Mouse (Mus musculus) right cerebral cortex, adult 18-20 months (tissue): ENCODE data around the gene Abl2.
"Not testable (repeated sequence)": the region's sequence is repeated elsewhere in the genome, so short reads cannot be mapped to it uniquely, and the experiment has no call there.

Experiments
- DNase-seq: peaks from one replicate; pipeline ENCODE4 v3.0.0; 2022; ENCODE audit warnings: mixed read lengths

Gene Abl2

DNA sequence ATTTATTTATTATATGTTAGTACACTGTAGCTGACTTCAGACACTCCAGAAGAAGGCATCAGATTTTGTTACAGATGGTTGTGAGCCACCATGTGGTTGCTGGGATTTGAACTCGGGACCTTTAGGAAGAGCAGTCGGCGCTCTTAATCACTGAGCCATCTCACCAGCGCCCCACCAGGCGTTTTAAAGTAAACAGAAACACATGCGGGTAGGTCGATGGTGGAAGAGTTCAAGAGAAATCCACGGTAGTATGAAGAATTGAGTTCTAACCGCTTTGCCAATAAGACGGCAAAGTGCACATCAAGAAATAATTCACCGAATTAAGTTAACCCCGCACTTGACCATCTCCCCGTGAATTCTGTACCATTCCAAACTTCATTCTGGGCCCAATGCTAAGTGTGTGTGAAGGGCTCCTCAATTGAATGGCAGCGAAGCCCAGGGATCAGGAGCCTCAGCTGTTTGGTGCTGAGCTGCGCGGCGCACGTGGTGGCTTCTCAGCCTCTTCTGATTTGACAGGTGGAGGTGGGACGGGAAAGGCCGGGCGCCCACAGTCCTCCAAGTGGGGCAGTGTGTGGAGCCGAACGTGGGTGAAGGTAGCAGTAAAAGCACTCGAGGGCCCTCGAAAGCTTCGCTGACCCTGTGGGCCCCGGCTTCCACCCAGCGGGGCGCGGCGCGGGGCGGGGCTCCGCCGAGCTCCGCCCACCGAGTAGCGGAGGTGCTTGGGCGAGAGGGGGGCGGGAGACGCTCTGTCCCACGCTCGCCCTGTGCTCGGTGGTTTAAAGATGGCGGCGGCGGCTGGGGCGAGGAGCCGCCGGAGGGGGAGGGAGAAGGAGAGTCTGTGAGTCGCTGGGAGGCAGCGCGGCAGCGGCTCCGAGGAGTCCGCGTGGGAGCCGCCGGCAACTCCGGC, at the start of gene Abl2:
TSS of gene Abl2 (plus strand) at position 763 of the 907 bp plus-strand sequence.
- DNase-seq: peak; percentile 93

DNA sequence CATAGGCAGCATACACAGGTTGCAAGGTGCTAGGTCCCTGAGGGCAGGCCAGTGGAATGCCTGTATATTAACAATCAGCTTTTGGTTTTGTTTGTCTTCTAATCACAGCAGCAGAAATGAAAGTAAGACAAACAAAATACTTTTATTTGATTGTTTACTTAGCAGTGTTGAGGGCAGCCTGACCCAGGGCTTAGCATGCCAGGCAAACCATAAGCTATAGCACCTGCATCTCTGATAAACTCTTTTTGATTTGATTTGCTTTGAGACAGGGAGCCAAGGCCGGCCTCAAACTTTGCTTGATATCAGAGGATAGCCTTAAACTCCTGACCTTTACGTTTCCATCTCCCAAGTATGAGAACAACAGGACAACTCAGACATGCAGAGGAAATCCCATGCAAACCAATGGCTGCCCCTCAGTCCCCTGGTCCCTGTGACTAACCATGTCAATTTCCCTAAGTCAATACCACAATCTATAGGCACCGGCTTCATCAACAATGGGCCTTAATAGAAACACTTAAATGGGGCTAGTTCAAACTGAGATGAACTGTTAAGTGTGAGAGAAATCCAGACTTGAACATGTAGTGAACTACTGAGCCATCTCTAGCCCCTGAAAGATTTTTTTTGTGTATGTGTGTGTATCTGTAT, 38.3 kb upstream of the Abl2 start:
- DNase-seq: no peak

- no peak for DNase-seq
These were observed 36.6 kb upstream of the Abl2 start for GRCm38 (mm10) chr1:156521796-156522517.

DNA sequence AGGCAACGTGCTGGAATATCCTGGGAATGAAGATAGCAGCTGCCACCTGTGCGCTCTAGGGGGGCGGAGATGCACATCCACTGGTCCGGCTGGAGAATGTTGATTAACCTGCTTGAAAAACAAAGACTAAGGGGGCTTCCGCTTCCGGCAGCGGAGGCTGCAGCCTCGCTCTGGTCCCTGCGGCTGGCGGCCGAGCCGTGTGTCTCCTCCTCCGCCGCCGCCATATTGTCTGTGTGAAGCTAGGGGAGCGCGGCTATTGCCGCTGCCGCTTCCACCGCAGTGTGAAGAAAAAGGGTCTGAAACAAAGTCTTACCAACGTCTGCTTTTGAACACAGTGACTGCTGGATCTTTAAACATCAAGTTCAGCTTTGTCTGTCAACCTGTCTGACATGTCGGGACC, 34.7 kb upstream of the Abl2 start, which contains the start of gene Gm10031:
TSS of gene Gm10031 (plus strand) at position 171 of the 400 bp plus-strand sequence.
- DNase-seq: not testable (repeated sequence)

DNA sequence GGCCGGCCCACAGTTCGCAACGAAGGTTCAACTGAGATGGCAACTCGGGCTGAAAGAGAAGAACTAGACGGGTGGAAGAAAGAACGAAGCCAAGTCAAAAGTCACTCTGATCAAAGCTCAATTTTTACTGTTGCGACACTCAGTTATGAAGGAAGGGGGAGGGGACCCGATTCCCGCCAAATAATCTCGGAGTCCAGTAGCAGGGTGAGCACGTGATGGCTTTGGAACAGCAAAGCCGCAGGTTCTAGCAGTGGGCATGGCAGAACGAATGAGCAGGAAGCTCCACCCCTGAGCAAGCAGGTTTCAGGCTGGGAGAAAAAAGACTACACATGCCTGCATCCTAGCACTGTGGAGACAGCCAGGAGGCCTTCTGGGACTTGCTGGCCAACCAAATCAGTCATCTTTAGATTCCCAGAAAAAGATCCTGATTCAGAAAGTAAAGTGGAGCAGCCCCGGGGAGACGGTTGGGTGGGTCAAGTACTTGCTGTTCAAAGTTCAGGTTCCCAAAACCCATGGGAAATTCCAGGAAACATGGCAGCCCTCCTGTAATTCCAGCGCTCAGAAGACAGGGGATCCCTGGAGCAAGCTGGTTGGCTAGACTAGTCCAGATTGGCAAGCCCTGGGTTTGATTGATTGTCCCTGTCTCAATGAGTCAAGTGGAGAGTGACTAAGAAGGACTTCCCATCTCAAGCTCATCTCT, 26.0 kb upstream of the Abl2 start:
- DNase-seq: not testable (repeated sequence)

DNA sequence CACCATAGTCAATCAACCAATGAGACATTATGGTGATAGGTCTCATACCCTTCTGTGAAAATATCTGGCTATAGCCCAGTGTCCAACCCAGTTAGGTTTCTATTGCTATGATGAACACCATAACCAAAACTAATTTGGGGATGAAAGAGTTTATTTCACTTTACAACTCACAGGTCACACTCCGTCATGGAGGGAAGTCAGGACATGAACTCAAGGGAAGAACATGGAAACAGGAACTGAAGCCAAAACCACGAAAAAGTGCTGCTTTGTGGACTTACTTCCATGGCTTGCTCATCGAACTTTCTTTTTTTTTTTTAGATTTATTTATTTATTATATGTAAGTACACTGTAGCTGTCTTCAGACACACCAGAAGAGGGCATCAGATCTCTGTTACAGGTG, 25.1 kb upstream of the Abl2 start:
- DNase-seq: no peak

GRCm38 (mm10) chr1:156533911-156534310, 24.7 kb upstream of the Abl2 start:
- no peak for DNase-seq

DNA sequence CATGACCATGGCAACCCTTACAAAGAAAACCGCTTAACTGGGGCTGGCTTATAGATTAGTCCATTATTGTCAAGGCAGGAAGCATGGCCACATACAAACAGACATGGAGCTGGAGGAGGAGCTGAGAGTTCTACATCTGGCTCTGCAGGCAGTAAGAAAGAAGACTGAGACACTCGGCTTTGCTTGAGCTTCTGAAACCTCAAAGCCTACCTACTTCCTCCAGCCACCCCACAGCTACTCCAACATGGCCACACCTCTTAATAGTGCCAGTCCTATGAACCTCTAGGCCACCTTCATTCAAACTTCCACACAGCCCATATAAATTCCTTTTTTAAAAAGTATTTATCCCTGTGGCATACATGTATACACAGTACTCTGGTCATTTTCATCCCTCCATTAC, 21.6 kb upstream of the Abl2 start:
- no peak for DNase-seq

DNA sequence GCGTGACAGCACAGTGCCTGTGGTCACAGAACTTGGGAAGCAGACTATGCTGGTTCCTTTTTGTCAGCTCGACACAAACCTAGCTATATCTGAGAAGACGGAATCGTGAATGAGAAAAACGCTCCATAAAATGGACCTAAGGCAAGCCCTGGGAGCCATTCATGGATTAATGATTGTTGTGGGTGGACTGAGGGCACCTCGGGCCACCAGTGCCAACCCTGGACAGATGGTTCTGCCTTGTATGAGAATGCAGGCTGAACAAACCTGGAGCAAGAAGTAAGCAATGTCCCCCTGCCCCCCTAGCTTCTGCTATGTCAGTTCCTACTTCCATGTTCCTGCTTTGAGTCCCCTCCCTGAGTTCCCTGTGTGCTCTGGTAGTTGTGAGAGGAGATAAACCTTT, 20.9 kb upstream of the Abl2 start:
- DNase-seq: no peak

- no peak for DNase-seq
These were observed 20.2 kb upstream of the Abl2 start for GRCm38 (mm10) chr1:156538382-156538781.

DNA sequence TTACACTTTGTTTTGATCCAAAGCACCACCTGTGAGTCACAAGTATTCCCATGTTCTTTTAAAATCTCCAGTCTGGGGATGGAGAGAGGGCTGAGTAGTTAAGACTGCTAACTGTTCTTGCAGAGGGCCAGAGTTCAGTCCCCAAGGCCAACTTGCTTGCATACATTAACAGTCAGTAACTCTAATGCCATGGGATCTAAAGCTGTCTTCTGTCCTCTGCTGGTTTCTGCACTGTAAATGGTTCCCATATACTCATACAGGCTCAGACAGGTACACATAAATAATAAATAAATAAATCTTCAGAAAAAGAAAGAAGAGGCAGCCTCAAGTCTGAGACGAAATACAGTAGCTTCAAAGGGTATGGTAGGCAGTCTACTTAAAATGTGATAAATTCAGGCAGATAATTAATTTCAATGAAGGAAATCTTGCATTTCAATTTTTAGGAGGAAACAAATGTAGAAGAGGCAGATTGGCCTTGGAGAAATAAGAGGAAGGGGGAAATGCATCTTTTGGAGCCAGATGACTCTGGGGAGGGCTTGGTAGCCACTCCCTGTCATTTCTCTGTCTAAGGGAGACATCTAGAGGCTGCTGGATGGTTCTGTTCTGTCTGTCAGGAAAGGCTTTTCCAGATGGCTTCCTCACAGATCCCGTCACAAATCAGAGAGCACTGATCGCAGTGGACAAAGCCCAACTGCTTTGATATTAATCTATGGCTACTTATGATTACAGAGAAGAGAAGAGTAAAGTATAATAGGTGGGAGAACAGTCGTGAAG, 18.6 kb upstream of the Abl2 start:
- peak; percentile 18 for DNase-seq

DNA sequence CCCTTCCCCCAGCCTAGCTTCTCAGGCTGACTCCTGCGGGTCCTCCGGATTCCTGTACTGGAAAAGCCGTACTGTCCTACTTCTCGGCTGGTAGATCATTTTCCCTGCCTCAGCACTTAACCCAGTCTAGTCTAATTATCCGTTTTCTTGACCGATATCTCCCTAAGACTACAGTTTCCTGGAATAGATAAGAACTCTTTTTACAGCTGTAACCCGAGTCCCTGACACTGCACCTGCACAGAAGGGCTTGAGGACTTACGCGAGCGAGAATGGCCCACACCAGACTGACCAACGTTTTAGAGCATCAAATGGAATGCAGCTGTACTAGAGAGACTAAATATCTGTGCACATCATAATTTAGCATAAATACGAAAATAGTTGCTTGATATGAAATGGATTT, 14.6 kb upstream of the Abl2 start:
- no peak for DNase-seq

- DNase-seq: peak; percentile 67
These were observed 509 bp downstream of the Abl2 start for GRCm38 (mm10) chr1:156558950-156559640.

DNA sequence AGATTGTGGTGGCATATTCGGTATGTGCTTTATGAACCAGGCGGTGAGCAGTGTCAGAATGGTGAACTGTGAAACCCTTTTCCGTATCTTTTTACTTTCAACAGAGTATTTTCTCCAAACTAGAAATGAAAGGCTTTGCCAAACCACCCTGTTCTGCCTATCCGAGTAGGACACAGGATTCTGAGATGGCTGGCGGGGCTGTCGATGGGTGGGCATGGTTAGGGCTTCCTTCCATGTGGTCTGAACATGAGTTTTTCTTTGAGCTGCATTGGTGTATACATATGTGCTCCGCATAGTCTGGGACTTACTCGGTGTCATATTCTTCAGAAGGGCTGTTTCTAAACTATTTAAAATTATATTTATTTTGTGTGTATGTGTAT, 1.0 kb downstream of the Abl2 start:
- DNase-seq: no peak

DNA sequence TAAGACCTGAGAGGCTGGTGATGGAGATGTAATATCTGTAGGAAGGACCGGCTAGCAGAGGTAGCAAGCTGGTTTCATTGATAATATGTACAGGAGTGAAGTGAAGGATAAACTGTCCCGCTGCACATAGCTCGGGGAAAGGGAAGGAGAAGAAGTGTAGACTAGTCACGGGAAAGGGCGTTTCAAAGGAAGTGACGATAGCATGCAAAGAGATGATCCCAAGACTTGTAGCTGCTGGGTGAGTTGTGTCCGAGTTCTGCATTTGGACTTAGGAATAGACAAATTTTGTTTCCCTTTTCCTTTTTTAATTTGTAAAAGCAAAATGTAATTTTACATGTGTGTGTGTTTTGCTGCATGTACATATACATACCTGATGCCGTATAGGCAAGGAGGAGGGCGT, 1.9 kb downstream of the Abl2 start:
- no peak for DNase-seq

DNA sequence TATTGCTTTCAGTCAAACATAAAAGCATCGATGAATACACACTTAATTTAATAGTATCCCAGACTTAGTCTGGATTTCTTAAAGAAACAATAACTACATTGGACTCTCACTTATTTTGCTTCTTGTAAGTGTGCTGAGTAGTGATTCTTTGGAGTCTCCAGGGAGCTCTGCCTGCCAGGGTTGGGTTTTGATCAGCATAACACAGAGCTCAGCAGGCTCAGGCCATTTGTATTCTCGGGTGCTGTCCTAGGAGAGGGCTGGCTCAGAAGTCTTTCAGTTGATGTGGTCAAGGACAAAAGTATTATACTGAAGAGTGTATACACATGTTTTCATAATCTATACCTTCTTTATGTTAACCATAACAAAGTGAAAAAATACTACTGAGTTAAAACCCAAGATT, 6.7 kb downstream of the Abl2 start:
- no peak for DNase-seq

GRCm38 (mm10) chr1:156566132-156566531, 7.5 kb downstream of the Abl2 start:
- DNase-seq: no peak

GRCm38 (mm10) chr1:156569615-156570014, 11.0 kb downstream of the Abl2 start:
- DNase-seq: no peak

GRCm38 (mm10) chr1:156572952-156573351, 14.4 kb downstream of the Abl2 start:
- DNase-seq: no peak

GRCm38 (mm10) chr1:156581149-156581548, 22.6 kb downstream of the Abl2 start:
- no peak for DNase-seq

- DNase-seq: no peak
These were observed 25.6 kb downstream of the Abl2 start for GRCm38 (mm10) chr1:156584175-156584574.
